Mouse (Mus musculus): ENCODE results near the gene Hsd17b6. TPM values are rescaled to one million over a fixed set of nuclear protein-coding genes. Genes with fewer than 3 reads are reported as not detected.
A peak's percentile ranks its signal among the peaks of the same experiment; 100 is the strongest.

Hsd17b6 gene
- polyA plus RNA-seq, 1 experiment, result not detected

DNA sequence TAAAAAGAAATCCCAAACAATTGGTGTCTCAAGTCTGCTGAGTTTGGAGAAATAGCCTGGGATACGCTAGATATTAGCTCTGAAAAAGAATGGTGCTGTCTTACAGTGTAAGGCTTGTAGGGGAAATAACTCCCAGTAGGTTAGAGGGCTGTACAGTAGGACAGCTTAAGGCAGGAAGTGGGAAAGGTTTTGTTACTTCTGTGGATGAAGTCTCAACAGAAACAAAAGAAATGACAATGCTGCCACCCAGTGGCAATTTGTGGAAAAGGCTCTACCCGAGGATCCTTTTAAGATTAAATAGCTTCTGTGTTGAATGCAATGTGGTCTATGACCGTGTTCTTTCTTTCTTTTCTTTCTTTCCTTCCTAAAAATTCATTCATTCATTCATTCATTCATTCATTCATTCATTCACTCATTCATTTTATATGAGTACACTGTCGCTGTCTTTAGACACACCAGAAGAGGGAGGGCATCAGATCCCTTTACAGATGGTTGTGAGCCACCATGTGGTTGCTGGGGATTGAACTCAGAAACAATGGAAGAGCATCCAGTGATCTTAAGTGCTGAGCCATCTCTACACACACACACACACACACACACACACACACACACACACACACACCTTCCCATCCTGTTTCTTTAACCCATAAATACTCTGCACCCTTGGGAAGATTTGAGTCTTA is 937 bp upstream of the Hsd17b6 start:
- no peak for DNase-seq (ENCODE audit: low read depth)

- DNase-seq (ENCODE audit: low read depth), result no peak
Measured at GRCm38 (mm10) chr10:128005479-128005878, 1.9 kb downstream of the Hsd17b6 start.

- no peak for DNase-seq (ENCODE audit: low read depth)
Measured at GRCm38 (mm10) chr10:128004918-128005317, 2.5 kb downstream of the Hsd17b6 start.

- DNase-seq (ENCODE audit: low read depth), result no peak
Measured at GRCm38 (mm10) chr10:128003281-128003801, 4.1 kb downstream of the Hsd17b6 start.

- no peak for DNase-seq (ENCODE audit: low read depth)
Measured at GRCm38 (mm10) chr10:127998260-127998659, 9.2 kb downstream of the Hsd17b6 start.

GRCm38 (mm10) chr10:127996690-127997089 is 10.7 kb downstream of the Hsd17b6 start:
- DNase-seq (ENCODE audit: low read depth), result no peak

DNA sequence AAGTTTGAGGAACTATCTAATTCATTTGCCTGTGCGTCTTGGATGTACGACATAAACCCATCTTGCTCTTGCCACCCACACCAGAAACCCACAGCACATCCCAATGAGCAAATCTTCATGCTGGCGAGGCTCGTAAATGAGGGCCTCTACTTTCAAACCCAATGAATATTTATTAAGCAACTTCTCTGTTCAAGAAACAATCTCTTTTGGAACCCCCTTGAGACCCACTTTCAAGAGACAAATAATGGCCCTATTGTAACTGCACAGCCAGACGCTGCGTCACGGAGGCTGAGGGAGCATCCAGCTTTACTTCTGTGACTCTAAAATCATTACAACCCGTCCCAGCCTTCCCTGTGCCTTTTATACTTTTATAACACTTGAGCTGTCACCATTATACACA is 21.8 kb downstream of the Hsd17b6 start:
- no peak for DNase-seq (ENCODE audit: low read depth)

DNA sequence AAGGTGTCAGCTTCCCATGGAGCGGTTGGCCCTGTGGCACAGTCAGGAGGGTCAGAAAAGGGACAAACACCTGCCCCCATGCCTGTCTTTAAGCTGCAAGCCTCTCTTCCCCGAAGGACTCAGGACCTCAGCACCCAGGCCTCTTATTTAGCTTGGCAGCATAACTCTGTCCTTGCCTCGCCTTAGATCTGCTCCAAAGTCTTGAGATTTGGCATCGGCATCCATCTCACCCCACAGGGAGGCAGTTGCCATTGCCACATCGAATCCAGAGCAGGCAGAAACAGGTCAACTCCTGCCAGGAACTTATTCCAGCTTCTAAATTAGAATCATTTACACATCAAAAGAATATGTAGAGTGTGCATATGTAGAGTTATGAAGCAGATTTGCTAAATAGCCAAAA is 22.8 kb downstream of the Hsd17b6 start:
- DNase-seq (ENCODE audit: low read depth), result peak; percentile 84

- no peak for DNase-seq (ENCODE audit: low read depth)
Measured at GRCm38 (mm10) chr10:127975503-127975902, 31.9 kb downstream of the Hsd17b6 start.

DNA sequence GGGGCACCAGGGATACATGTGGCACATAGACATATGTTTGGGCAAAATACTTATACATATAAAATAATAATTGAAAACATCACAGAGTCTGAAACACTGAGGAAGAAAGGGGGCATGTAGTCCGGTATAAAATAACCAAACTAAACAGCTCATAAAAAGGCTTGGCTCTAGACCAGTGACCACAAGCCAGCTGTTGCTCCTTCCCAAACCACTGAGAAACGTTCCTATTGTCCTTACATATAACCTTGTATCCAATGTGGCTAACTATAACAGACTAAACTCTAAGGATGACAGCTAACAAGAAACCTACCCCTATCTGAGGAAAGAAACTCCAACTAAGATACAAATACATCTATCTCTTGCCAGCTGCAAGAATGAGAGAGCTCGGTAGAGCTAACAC is 33.3 kb downstream of the Hsd17b6 start:
- no peak for DNase-seq (ENCODE audit: low read depth)

- no peak for DNase-seq (ENCODE audit: low read depth)
Measured at GRCm38 (mm10) chr10:127971135-127971534, 36.3 kb downstream of the Hsd17b6 start.

DNA sequence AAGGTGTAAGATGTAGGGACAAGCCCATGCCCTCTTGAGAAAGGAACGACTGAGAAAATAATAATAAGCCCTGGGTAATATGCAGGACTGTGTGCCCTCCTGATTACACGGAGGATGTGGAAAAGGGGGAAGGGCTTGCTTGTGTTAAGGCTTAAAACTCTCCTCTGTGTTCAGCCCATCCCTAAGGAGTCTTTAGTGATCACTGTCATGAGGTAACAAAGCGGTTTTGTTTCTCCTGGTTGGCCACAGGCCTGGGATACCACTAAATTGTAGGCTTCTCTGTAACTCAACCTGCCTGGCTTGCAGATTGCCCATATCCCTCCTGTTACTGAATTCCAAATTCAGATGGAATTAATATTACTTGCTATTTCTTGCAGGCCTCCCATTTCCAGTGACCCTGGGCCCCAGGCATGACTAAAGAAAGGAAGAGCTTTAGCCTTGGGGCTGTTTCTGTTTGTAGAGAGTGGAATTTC is 37.0 kb downstream of the Hsd17b6 start:
- DNase-seq (ENCODE audit: low read depth), result no peak

DNA sequence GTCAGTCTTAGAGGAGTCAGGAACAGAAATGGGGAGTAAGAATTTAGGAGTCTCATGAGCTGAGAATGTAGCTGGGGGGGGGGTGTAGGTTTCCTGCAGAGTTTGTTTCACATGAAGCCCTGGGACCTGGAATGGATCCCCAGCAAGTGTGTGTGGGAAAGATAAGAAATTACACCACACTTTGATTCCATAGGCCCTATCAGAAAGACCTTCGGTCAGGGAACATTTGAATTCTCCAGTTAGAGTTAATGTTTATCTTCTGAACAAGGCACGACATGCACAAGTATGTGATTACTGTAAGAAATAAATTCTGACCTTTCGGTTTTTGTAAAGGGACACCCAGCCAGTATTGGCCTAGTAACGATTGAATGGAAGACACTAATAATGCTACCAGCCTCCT is 37.6 kb downstream of the Hsd17b6 start:
- DNase-seq (ENCODE audit: low read depth), result no peak

GRCm38 (mm10) chr10:127966506-127966905 is 40.9 kb downstream of the Hsd17b6 start:
- no peak for DNase-seq (ENCODE audit: low read depth)

DNA sequence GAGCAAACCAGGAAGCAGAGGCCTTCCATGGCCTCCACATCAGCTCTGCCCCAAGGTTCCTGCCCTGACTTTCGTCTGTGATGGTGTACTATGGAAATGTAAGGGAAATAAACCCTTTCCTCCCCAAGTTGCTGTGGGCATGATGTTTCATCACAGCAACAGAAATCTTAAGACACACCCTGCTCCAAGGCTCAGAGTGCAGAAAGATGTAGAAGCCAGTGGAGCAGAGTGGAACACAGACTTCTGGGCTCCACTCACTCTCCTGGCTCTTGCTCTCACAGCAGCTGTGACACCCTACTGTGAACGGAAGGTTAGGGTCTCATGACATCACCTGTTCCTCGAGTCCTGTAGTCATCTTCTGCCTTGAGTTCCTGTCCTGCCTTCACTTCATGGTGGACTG is 43.4 kb downstream of the Hsd17b6 start:
- no peak for DNase-seq (ENCODE audit: low read depth)

- no peak for DNase-seq (ENCODE audit: low read depth)
Measured at GRCm38 (mm10) chr10:127962451-127962850, 45.0 kb downstream of the Hsd17b6 start.

- no peak for DNase-seq (ENCODE audit: low read depth)
Measured at GRCm38 (mm10) chr10:127959161-127959679, 48.2 kb downstream of the Hsd17b6 start.

DNA sequence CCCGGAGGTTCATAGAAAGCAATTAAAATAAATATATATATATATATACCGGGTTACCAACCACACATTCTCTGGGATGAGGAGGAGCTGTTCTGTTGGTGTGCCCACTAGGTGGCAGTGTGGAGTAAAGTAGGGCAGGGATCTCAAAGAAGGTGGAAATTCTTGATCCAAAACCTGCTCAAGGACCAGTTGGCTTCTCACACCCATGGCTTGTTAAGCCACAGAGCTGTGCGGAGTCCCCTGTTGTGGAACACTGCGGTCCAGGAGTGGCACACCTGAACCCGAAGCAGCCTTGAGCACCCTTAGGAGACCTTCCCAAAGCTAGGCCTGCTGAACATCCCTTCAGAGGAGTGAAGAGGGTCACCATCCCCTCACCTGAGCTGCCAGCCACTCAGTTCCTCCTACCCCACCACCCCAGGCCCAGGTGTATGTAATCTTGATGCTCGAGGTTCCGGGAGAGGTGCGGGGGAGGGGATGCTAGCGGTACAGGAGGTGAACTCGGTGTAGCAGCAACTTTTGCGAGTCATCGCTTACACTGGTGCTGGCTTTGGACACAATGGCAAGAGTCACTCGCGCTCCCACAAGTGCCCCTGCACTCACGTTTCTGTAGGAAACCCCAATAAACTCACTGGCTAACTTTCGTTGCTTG is 51.1 kb downstream of the Hsd17b6 start:
- no peak for DNase-seq (ENCODE audit: low read depth)

GRCm38 (mm10) chr10:127955034-127955433 is 52.4 kb downstream of the Hsd17b6 start:
- DNase-seq (ENCODE audit: low read depth), result no peak

- no peak for DNase-seq (ENCODE audit: low read depth)
Measured at GRCm38 (mm10) chr10:127951821-127952220, 55.6 kb downstream of the Hsd17b6 start.

- DNase-seq (ENCODE audit: low read depth), result no peak
Measured at GRCm38 (mm10) chr10:127951390-127951789, 56.0 kb downstream of the Hsd17b6 start.

GRCm38 (mm10) chr10:127949596-127950130 is 57.7 kb downstream of the Hsd17b6 start:
- peak; percentile 23 for DNase-seq (ENCODE audit: low read depth)
